ENCODE assay signal across 8 mouse cellular contexts in genomic region chr4:111886018-111886417, GRCm38 (mm10). TPM values are rescaled to one million over a fixed set of nuclear protein-coding genes. Genes with fewer than 3 reads are reported as not detected.
A peak's percentile ranks its signal among the peaks of the same experiment; 100 is the strongest.
DNase-seq lines count a peak whose midpoint lies in the region; ATAC-seq lines count a peak whose summit lies in the region.

No protein-coding gene starts in this region.

- H3K36me3 ChIP-seq in limb, embryonic 12.5 days, result no peaks in the 10 kb centered on the region
- no peaks in the 10 kb centered on the region for H3K36me3 ChIP-seq in midbrain, embryonic 14.5 days (ENCODE audit: control insufficient read depth, insufficient read depth, low read length)

- peak; percentile 30 to 62 for DNase-seq in urinary bladder, adult 18-20 months (ENCODE audit: low spot score in 2 of 2)
- no peak for DNase-seq in urinary bladder, postnatal 10 days (ENCODE audit: low spot score)
- DNase-seq in embryo, embryonic 10.5 days (ENCODE audit: low spot score), result peak; percentile 84
- peak; percentile 28 to 54 for DNase-seq in heart, adult 9 months (ENCODE audit: low spot score in 2 of 2)
- DNase-seq in kidney, adult 8-10 months, result peak; percentile 34 to 71
- peak; percentile 86 for DNase-seq in midbrain, embryonic 14.5 days
- DNase-seq in spleen, postnatal 10 days (ENCODE audit: low spot score in 2 of 2), result peak; percentile 13 to 65

- no peak for ATAC-seq in limb, embryonic 12.5 days (ENCODE audit: insufficient number of reproducible peaks, insufficient read depth, low FRiP score, low TSS enrichment, low read depth)
- ATAC-seq in midbrain, embryonic 14.5 days (ENCODE audit: low FRiP score, low TSS enrichment), result peak; percentile 57; the same call in 1 of the 2 replicates

- H3K27ac ChIP-seq in limb, embryonic 12.5 days, result no peak overlapping the region
- no peak overlapping the region for H3K27ac ChIP-seq in midbrain, embryonic 14.5 days (replicated peaks; ENCODE audit: low read depth, low read length)

- H3K9me3 ChIP-seq in limb, embryonic 12.5 days, result no peaks in the 10 kb centered on the region
- H3K9me3 ChIP-seq in midbrain, embryonic 14.5 days (ENCODE audit: control insufficient read depth, low read length), result no peaks in the 10 kb centered on the region

- 11% methylated on average over 7 of the region's 7 CpGs for WGBS in limb, embryonic 12.5 days
- 14% methylated on average over 7 of the region's 7 CpGs for WGBS in midbrain, embryonic 14.5 days

- no peaks in the 10 kb centered on the region for H3K27me3 ChIP-seq in limb, embryonic 12.5 days
- no peaks in the 10 kb centered on the region for H3K27me3 ChIP-seq in midbrain, embryonic 14.5 days (ENCODE audit: control insufficient read depth, insufficient read depth, low read length)

- H3K4me2 ChIP-seq in limb, embryonic 12.5 days, result peak overlapping the region; percentile 35
- no peak overlapping the region for H3K4me2 ChIP-seq in midbrain, embryonic 14.5 days (ENCODE audit: low read length)

- H3K4me1 ChIP-seq in limb, embryonic 12.5 days (replicated peaks), result no peaks in the 10 kb centered on the region
- H3K4me1 ChIP-seq in midbrain, embryonic 14.5 days (ENCODE audit: control insufficient read depth, insufficient read depth, low read length), result no peaks in the 10 kb centered on the region

- H3K4me3 ChIP-seq in limb, embryonic 12.5 days (replicated peaks), result no peak overlapping the region
- H3K4me3 ChIP-seq in midbrain, embryonic 14.5 days (replicated peaks; ENCODE audit: low read depth, low read length), result no peak overlapping the region

- H3K9ac ChIP-seq in limb, embryonic 12.5 days (replicated peaks), result no peak overlapping the region
- H3K9ac ChIP-seq in midbrain, embryonic 14.5 days (replicated peaks; ENCODE audit: low read length), result no peak overlapping the region

RNA-seq across cellular contexts. Expression of gene Slc5a9, which starts 16.7 kb away (rescaled TPM):
- 0.08 and 0.10 TPM in 2 replicates for polyA plus RNA-seq in limb, embryonic 12.5 days (2016; fragmentation: Nextera tagmentation; extraction: Ambion mirVana)
- polyA plus RNA-seq in midbrain, embryonic 14.5 days (2014; fragmentation: Nextera tagmentation; extraction: Ambion mirVana), result not detected in 2 replicates

RNA-seq across cellular contexts. Expression of gene Skint8, which starts 33.2 kb away (rescaled TPM):
- not detected in 2 replicates for polyA plus RNA-seq in limb, embryonic 12.5 days (2016; fragmentation: Nextera tagmentation; extraction: Ambion mirVana)
- polyA plus RNA-seq in midbrain, embryonic 14.5 days (2014; fragmentation: Nextera tagmentation; extraction: Ambion mirVana), result not detected in 2 replicates
